Mouse (Mus musculus) bone marrow, adult 2 months (tissue): Measurements from ENCODE around the gene Tulp3.

Source experiments
- CTCF ChIP-seq: fragments of 200-500 bp; IDR thresholded peaks from 2 replicates; pipeline ENCODE4 v1.5.1; 2011; ENCODE audit warnings: low read length, control low read depth; ENCODE audit not compliant: control insufficient read depth, insufficient read depth
- POLR2A ChIP-seq: fragments of 200-500 bp; IDR thresholded peaks from 2 replicates; pipeline ENCODE4 v1.6.1; 2011; ENCODE audit warnings: low read depth, mild to moderate bottlenecking, control low read depth, low read length, borderline replicate concordance; ENCODE audit not compliant: control insufficient read depth

DNA sequence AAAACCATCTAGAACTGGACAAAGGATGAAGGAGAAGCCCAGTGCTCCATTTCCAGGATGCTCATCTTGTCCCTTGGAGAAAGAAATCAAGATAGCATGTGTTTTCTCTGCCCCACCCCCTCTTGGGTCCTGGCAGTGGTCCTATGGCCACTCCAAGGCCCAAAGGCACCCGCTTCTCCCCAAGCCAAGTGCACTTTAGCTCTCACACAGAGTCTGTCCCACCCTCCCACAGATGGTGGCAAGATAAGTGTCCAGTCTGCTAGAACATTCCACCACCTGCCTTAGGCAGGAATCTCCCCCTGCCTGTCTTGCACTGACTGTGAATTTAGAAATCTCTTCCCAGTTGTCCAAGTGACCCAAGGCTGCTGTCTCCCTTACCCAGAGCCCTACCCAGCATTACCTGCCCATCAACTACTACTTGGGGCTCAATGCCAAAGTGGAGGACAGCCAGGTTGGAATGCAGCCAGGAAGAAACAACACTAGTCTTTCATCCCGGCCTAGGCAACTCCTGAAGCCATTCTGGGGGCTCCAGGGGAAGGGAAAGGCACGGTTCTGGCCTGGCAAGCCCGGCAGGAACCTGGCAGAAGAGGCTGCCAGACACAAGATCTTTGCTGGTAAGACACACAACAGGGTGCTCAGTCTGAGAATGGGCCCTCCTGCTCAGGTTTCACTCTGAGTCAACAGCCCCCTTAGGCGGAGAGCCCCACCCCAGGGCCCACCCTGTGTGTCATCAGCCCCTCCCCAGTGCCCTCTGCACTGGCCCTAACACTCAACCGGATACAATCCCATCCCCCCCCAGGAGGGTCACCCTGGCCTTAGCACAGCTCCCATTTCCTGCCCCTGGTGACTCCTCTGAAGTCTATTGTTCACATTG, 59.5 kb downstream of the Tulp3 start:
- TF ChIP-seq CTCF (no peak), POLR2A (no peak)
